Mouse (Mus musculus): Measurements from ENCODE around the gene Nsfl1c. TPM values are rescaled to one million over a fixed set of nuclear protein-coding genes. Genes with fewer than 3 reads are reported as not detected.
"Not testable (repeated sequence)": the region's sequence is repeated elsewhere in the genome, so short reads cannot be mapped to it uniquely, and the experiment has no call there.

The Nsfl1c gene
- 100 to 1,000 TPM; 117 to 159 TPM for polyA plus RNA-seq (2017; shearing (Covaris generic))

- peak; percentile 99 for ATAC-seq
These were observed at the start of gene Nsfl1c for GRCm38 (mm10) chr2:151494035-151494803. Gene Nsfl1c (plus strand): TSS chr2:151494182.

- ATAC-seq = not testable (repeated sequence)
These were observed 17.9 kb upstream of the Nsfl1c start, which contains the start of gene 4921509C19Rik for GRCm38 (mm10) chr2:151476053-151476452. Gene 4921509C19Rik (minus strand): TSS chr2:151476153.

DNA sequence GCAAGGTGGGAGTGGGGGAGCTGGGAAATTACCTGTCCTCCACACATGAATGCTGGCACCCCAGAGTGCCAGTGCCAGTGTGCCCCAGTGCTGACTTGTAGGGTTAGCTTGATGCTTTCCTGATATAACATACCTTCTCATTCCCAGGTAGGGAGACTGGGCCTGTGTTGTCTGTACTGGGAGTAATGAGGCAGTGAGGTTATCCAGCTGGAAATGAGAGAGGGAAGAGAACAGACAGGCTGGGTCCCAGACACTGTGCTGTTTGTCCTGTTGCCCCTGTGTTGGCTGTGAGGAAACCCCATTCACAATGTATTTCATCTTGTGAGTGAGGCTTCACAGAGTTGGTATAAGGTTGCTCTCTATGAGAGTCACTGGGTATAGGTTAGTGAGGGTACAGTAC is 7.5 kb upstream of the Nsfl1c start:
- no peak for ATAC-seq

GRCm38 (mm10) chr2:151498358-151498757 is 4.4 kb downstream of the Nsfl1c start:
- no peak for ATAC-seq

DNA sequence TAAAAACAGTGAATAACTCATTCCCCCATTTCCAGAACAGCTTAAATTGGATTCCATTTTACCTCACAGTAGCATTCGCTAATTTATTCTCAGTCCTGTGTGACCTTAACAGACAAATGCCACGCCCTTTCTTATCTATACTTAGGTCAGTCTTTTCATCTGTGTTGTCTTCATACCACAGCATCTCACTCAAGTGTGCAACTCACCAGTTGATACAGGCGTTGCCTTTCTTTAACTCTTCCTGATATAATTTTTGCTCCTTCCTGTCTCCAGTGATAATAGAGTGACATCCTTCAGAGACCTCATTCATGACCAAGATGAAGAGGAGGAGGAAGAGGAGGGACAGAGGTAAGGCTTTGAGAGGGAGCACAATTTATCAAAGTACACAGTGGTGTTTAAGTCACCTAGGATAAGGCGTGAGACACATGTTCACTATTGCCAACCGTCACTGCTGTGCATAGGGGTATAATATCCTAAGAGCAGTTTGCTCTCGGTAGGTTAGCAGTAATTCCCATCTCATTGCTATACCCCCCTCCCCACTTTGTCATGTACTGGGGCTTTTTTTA is 6.5 kb downstream of the Nsfl1c start:
- ATAC-seq = no peak

- ATAC-seq = no peak
These were observed 10.2 kb downstream of the Nsfl1c start for GRCm38 (mm10) chr2:151504226-151504625.

DNA sequence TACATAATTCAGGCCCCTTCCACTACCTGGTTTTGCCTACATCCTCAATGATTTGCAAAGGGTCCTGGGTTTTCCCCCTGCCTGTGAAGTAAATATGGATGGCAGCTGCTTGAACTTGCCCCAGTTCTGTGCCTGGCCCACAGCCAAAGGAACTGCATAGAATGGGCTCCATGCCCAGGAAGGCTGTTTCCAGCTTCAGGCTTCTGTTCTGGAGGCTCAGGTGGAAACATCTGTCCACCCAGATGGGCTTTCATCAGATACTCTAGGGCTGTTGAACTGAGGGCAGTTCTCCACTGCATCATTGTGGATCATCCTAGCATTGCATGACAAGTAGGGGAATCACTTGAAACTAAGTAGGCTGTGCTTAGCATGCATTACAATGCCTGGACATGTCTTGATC is 18.2 kb downstream of the Nsfl1c start:
- no peak for ATAC-seq

DNA sequence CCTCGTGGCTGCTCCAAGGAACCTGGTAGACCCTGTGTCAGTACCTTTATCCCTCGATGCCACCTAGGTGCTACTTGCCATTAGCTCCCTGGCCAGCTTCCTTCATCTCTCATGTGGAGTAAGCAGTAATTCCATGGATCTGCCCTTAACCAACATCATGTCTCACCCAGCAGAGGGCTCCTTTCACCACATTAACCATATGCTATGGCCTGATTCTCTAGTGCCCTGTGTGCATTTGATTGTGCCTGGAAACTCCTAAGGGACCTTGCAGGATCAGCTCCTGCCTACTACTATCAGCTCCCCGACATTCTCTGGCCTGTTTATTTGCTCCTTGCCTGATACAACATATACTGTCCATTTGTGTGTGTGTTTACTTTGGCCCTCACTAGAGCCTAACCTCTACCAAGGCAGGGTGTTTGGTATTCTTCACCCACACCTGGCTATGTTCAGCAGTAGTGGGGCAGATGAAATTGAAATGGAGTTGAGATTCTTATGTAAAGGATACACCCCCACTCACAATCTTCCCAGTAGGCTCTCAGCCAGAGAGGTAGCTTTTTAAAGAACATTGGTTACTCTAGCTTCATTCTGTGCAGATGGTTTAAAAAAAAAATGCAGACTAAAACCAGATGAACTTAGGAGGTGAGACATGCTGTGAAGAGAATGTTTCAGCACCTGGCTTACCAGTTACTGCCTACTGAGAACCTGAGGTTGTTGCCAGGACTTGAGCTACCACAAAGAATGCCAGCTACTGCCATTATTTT is 19.7 kb downstream of the Nsfl1c start:
- no peak for ATAC-seq

DNA sequence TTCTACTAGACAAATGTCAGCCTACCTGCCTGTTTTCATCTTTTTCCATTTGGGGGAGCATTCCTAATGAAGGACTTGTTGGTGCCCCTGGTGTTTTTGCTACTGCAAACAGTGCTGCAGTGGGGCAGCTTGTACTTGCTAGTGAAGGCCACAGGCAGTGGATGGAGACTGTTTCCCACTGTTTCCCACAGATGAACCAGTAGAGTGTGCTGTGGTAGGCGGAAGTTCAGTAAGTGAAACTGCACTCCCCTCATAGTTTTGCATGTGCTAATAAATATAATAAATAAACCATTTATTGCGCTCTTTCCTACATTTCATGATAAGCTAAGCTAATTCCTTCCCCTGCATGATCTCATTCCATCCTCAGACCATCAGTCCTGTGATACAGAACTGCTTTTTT is 25.0 kb downstream of the Nsfl1c start:
- no peak for ATAC-seq

DNA sequence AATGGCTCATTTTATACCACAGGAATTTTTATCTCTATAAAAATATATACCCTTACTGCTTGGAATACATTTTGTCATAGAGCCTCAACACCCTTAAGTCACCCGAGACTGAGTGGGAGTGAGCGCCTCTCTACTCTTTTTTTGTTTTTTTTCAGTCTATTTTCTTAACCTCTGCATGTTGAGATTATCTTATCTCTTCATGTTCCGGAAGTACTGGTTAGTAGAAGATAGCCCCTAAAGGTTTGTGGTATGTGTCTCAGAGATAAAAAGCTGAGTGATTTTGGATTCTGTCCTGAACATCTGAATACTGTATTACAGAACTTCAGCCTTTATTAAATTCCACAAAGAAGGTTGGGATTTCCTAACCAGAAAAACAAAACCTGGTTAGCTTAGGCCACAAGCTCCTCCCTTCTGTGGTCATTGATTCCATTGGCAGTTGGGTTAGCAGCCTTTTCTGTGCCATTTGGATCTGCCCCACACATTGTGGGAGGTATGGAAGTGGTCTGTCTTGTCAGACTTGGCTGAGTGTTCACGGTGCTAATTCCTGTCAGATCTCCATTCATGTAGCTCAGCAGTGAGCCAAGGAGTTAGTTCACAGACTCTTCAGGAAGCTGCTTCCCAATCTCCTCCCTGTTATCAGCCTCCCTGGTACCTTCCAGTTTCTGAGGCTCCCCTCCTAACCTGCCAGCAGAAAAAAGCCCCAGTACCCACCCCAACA is 30.5 kb downstream of the Nsfl1c start:
- ATAC-seq = peak; percentile 54

DNA sequence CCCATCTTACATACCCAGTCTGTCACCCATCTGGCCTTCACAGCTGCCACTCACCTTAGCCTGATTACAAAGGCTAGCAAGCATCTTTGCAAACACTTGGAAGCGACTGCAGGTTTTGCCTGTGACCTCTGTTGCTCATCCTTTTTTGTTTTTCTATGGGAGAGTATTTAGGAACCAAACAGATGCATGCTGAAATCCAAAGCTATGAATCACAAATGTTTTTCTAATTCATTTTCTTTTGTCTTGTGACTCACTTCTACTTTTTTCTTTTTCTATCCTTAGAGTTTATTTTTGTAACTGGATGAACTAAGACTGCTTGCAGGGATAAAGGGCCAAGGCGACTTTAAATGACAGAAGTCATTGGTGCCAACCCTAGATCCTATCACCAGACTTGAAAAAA is 31.5 kb downstream of the Nsfl1c start:
- no peak for ATAC-seq

- ATAC-seq = no peak
These were observed 34.1 kb downstream of the Nsfl1c start for GRCm38 (mm10) chr2:151528066-151528465.

- no peak for ATAC-seq
These were observed 35.2 kb downstream of the Nsfl1c start for GRCm38 (mm10) chr2:151529169-151529568.

GRCm38 (mm10) chr2:151530378-151531230 is 36.6 kb downstream of the Nsfl1c start:
- peak; percentile 79 for ATAC-seq

- no peak for ATAC-seq
These were observed 39.6 kb downstream of the Nsfl1c start for GRCm38 (mm10) chr2:151533632-151534031.

GRCm38 (mm10) chr2:151535961-151536617 is 42.1 kb downstream of the Nsfl1c start:
- ATAC-seq = peak; percentile 38

DNA sequence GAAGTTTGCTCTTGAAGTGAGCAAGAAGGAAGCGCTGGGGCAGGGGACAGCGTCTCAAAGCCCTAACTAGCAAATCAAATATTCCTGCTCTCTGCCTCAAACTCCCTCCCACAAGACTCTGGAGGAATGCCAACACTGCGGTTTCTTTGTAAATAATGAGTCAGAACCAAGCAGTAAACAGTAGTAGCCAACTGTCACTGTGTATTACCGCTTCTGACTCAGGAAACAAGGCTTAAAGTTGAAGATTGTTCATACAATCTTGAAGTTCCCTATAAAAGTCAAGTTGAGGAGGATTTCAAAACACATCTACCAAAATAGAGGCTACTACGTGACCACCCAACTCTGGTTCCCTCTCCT is 42.6 kb downstream of the Nsfl1c start:
- ATAC-seq = peak; percentile 83

- no peak for ATAC-seq
These were observed 44.7 kb downstream of the Nsfl1c start for GRCm38 (mm10) chr2:151538646-151539045.

- ATAC-seq = peak; percentile 89
These were observed 48.5 kb downstream of the Nsfl1c start, which contains the start of gene Fkbp1a for GRCm38 (mm10) chr2:151542323-151543062. Gene Fkbp1a (plus strand): TSS chr2:151542483.

All from activated CD4-positive, CD25-positive, alpha-beta regulatory T cell, adult 4 months (primary cell).